Mouse (Mus musculus): ENCODE data around the gene Map3k10. TPM values are rescaled to one million over a fixed set of nuclear protein-coding genes. Genes with fewer than 3 reads are reported as not detected.

Gene Map3k10
- polyA plus RNA-seq, 1 experiment: 39.4 TPM

- peak overlapping the region; percentile 43 for H3K4me3 ChIP-seq
- H3K27me3 ChIP-seq (ENCODE audit: control insufficient read depth, insufficient read depth, insufficient read length): no peaks in the 10 kb centered on the region
Observed at GRCm38 (mm10) chr7:27673575-27674131, 745 bp downstream of the Map3k10 start.

DNA sequence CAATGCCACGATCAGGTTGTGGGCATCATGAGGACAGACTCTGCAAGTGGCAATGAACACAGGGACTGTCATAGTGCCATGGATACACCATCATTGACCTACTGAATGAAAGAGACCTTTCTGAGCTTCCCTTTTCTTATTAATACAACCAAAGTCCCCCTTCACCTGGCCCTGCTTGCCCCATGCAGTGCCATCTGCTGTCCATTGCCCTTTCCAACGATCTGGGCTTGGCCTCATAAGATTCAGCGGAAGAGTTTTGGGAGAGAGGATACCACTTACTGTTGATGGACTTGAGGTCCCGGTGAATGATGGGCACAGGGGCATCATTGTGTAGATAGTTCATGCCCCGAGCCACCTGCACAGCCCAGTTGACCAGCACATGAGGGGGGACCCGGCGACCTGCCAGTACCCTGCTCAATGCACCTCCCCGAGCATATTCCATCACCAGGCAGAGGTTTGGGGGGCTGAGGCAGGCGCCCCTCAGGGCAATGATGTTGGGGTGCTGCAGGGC lies 1.3 kb downstream of the Map3k10 start:
- Histone ChIP-seq H3K4me3 (peak overlapping the region; percentile 43), H3K27me3 (ENCODE audit: control insufficient read depth, insufficient read depth, insufficient read length) (no peaks in the 10 kb centered on the region), H3ac (ENCODE audit: control insufficient read depth, insufficient read length) (peak overlapping the region; percentile 21), H3K4me2 (ENCODE audit: low read depth) (peak overlapping the region; percentile 76), H3K79me2 (ENCODE audit: control insufficient read depth, insufficient read depth) (peaks cover 12% of the 10 kb centered on the region), H3K36me3 (ENCODE audit: control insufficient read depth, insufficient read depth) (peaks cover 5% of the 10 kb centered on the region)
- no peak for TF ChIP-seq MAX (IDR thresholded peaks at IDR 0.05; ENCODE audit: low read depth)
- no peak for TF ChIP-seq TCF3 (IDR thresholded peaks at IDR 0.05; ENCODE audit: insufficient read length, low read depth)
- TF ChIP-seq CEBPB (IDR thresholded peaks at IDR 0.05; ENCODE audit: insufficient read depth, poor library complexity, severe bottlenecking): no peak
- TF ChIP-seq POLR2AphosphoS2 (IDR thresholded peaks at IDR 0.05; ENCODE audit: insufficient read length, low read depth): no peak
- TF ChIP-seq E2F4 (IDR thresholded peaks at IDR 0.05; ENCODE audit: insufficient read depth): no peak
- no peak for TF ChIP-seq REST (IDR thresholded peaks at IDR 0.05; ENCODE audit: insufficient read depth, insufficient read length)
- no peak for TF ChIP-seq POLR2A (IDR thresholded peaks at IDR 0.05; ENCODE audit: insufficient read length, low read depth)
- no peak for TF ChIP-seq USF1 (IDR thresholded peaks at IDR 0.05; ENCODE audit: low read depth)
- no peak for TF ChIP-seq MYOD1 (IDR thresholded peaks at IDR 0.05; ENCODE audit: control insufficient read depth in 1 of 3, insufficient read length in 2 of 3, low read depth in 2 of 3)
- no peak for TF ChIP-seq TCF12 (IDR thresholded peaks at IDR 0.05; ENCODE audit: insufficient read depth, poor library complexity, severe bottlenecking)
- TF ChIP-seq SRF (IDR thresholded peaks at IDR 0.05; ENCODE audit: control insufficient read depth, insufficient read length, low read depth): no peak
- TF ChIP-seq MYOG (IDR thresholded peaks at IDR 0.05; ENCODE audit: control insufficient read depth in 1 of 3, insufficient read depth in 1 of 3, insufficient read length in 2 of 3, low read depth in 2 of 3): no peak

More at GRCm38 (mm10) chr7:27673575-27674131, 745 bp downstream of the Map3k10 start:
- Histone ChIP-seq H3K36me3 (ENCODE audit: control insufficient read depth, insufficient read depth) (peaks cover 5% of the 10 kb centered on the region), H3K79me2 (ENCODE audit: control insufficient read depth, insufficient read depth) (peaks cover 12% of the 10 kb centered on the region), H3ac (ENCODE audit: control insufficient read depth, insufficient read length) (peak overlapping the region; percentile 21), H3K4me2 (ENCODE audit: low read depth) (peak overlapping the region; percentile 76)
- TF ChIP-seq POLR2AphosphoS2 (IDR thresholded peaks at IDR 0.05; ENCODE audit: insufficient read length, low read depth) (no peak), SRF (IDR thresholded peaks at IDR 0.05; ENCODE audit: control insufficient read depth, insufficient read length, low read depth) (no peak), CEBPB (IDR thresholded peaks at IDR 0.05; ENCODE audit: insufficient read depth, poor library complexity, severe bottlenecking) (no peak), REST (IDR thresholded peaks at IDR 0.05; ENCODE audit: insufficient read depth, insufficient read length) (no peak), POLR2A (IDR thresholded peaks at IDR 0.05; ENCODE audit: insufficient read length, low read depth) (peak; percentile 38), MAX (IDR thresholded peaks at IDR 0.05; ENCODE audit: low read depth) (no peak), MYOG (IDR thresholded peaks at IDR 0.05; ENCODE audit: control insufficient read depth in 1 of 3, insufficient read depth in 1 of 3, insufficient read length in 2 of 3, low read depth in 2 of 3) (peak in 2 of 3 experiments; percentile 46 to 79), USF1 (IDR thresholded peaks at IDR 0.05; ENCODE audit: low read depth) (no peak), TCF3 (IDR thresholded peaks at IDR 0.05; ENCODE audit: insufficient read length, low read depth) (no peak), TCF12 (IDR thresholded peaks at IDR 0.05; ENCODE audit: insufficient read depth, poor library complexity, severe bottlenecking) (no peak), MYOD1 (IDR thresholded peaks at IDR 0.05; ENCODE audit: control insufficient read depth in 1 of 3, insufficient read length in 2 of 3, low read depth in 2 of 3) (peak in 1 of 3 experiments; percentile 70), E2F4 (IDR thresholded peaks at IDR 0.05; ENCODE audit: insufficient read depth) (no peak)

DNA sequence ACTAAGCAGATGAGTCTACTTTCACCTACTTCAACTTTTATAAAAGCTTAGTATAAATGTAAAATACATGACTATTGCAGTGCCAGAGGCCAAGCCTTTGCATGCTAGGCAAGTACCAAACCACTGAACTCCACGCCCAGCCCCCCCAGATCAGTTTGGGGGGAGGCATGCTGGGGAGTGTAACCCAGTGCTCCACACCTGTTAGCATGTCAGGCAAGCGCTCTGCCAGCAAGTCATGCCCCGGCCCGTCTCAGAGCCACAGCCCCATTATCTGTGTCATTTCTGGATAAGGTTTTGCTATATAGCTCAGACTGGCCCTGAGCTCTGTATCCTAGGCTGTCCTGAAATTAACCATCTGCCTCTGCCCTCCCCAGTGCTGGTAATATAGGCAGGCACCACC lies 12.4 kb downstream of the Map3k10 start:
- no peaks in the 10 kb centered on the region for H3K36me3 ChIP-seq (ENCODE audit: control insufficient read depth, insufficient read depth)
- TF ChIP-seq REST (IDR thresholded peaks at IDR 0.05; ENCODE audit: insufficient read depth, insufficient read length) (no peak), MYOG (IDR thresholded peaks at IDR 0.05; ENCODE audit: control insufficient read depth in 1 of 3, insufficient read depth in 1 of 3, insufficient read length in 2 of 3, low read depth in 2 of 3) (peak in 2 of 3 experiments; percentile 8 to 66), MYOD1 (IDR thresholded peaks at IDR 0.05; ENCODE audit: control insufficient read depth in 1 of 3, insufficient read length in 2 of 3, low read depth in 2 of 3) (peak in 2 of 3 experiments; percentile 4 to 69)

GRCm38 (mm10) chr7:27658712-27659663 lies 15.4 kb downstream of the Map3k10 start:
- Histone ChIP-seq H3K4me2 (ENCODE audit: low read depth) (no peak overlapping the region), H3ac (ENCODE audit: control insufficient read depth, insufficient read length) (no peak overlapping the region), H3K4me3 (no peak overlapping the region), H3K27me3 (ENCODE audit: control insufficient read depth, insufficient read depth, insufficient read length) (peaks cover 3% of the 10 kb centered on the region), H3K36me3 (ENCODE audit: control insufficient read depth, insufficient read depth) (no peaks in the 10 kb centered on the region), H3K79me2 (ENCODE audit: control insufficient read depth, insufficient read depth) (no peaks in the 10 kb centered on the region)
- no peak for TF ChIP-seq MAX (IDR thresholded peaks at IDR 0.05; ENCODE audit: low read depth)
- no peak for TF ChIP-seq TCF3 (IDR thresholded peaks at IDR 0.05; ENCODE audit: insufficient read length, low read depth)
- no peak for TF ChIP-seq CEBPB (IDR thresholded peaks at IDR 0.05; ENCODE audit: insufficient read depth, poor library complexity, severe bottlenecking)
- no peak for TF ChIP-seq SRF (IDR thresholded peaks at IDR 0.05; ENCODE audit: control insufficient read depth, insufficient read length, low read depth)
- TF ChIP-seq E2F4 (IDR thresholded peaks at IDR 0.05; ENCODE audit: insufficient read depth): no peak
- no peak for TF ChIP-seq MYOG (IDR thresholded peaks at IDR 0.05; ENCODE audit: control insufficient read depth in 1 of 3, insufficient read depth in 1 of 3, insufficient read length in 2 of 3, low read depth in 2 of 3)
- no peak for TF ChIP-seq POLR2A (IDR thresholded peaks at IDR 0.05; ENCODE audit: insufficient read length, low read depth)
- TF ChIP-seq USF1 (IDR thresholded peaks at IDR 0.05; ENCODE audit: low read depth): no peak
- no peak for TF ChIP-seq POLR2AphosphoS2 (IDR thresholded peaks at IDR 0.05; ENCODE audit: insufficient read length, low read depth)
- TF ChIP-seq MYOD1 (IDR thresholded peaks at IDR 0.05; ENCODE audit: control insufficient read depth in 1 of 3, insufficient read length in 2 of 3, low read depth in 2 of 3): no peak
- no peak for TF ChIP-seq TCF12 (IDR thresholded peaks at IDR 0.05; ENCODE audit: insufficient read depth, poor library complexity, severe bottlenecking)
- no peak for TF ChIP-seq REST (IDR thresholded peaks at IDR 0.05; ENCODE audit: insufficient read depth, insufficient read length)

More for the DNA sequence above, 12.4 kb downstream of the Map3k10 start:
- Histone ChIP-seq H3K27me3 (ENCODE audit: control insufficient read depth, insufficient read depth, insufficient read length) (no peaks in the 10 kb centered on the region), H3K79me2 (ENCODE audit: control insufficient read depth, insufficient read depth) (no peaks in the 10 kb centered on the region), H3ac (ENCODE audit: control insufficient read depth, insufficient read length) (no peak overlapping the region), H3K4me3 (no peak overlapping the region), H3K4me2 (ENCODE audit: low read depth) (no peak overlapping the region)
